Mouse (Mus musculus) left cerebral cortex, postnatal 4 days (tissue): ENCODE data around the gene Pmepa1. TPM values are rescaled to one million over a fixed set of nuclear protein-coding genes. Genes with fewer than 3 reads are reported as not detected.

Experiments used
- DNase-seq: peaks from one replicate; pipeline ENCODE4 v3.0.0-alpha.2; 2022
- intact Hi-C: fragments of 180-260 bp; cut with DNase I; formaldehyde crosslinking; loops from one replicate; pipeline ENCODE4 v1.15.1; 2025
- total RNA-seq, 2 experiments: library from RNA; stranded (reverse); gene quantifications; 2 replicates each; pipeline ENCODE4 v1.2.3; 2021

The Pmepa1 gene
- total RNA-seq, 2 experiments from 2014 or later, result 32.7 to 45.3 TPM

GRCm38 (mm10) chr2:173278846-173279580 is 2.7 kb upstream of the Pmepa1 start:
- DNase-seq, result peak; percentile 22
- intact Hi-C loops, result no loop called here

- intact Hi-C loops, result no loop called here
- DNase-seq, result peak; percentile 28
Observed at GRCm38 (mm10) chr2:173276859-173277258, 526 bp upstream of the Pmepa1 start.

DNA sequence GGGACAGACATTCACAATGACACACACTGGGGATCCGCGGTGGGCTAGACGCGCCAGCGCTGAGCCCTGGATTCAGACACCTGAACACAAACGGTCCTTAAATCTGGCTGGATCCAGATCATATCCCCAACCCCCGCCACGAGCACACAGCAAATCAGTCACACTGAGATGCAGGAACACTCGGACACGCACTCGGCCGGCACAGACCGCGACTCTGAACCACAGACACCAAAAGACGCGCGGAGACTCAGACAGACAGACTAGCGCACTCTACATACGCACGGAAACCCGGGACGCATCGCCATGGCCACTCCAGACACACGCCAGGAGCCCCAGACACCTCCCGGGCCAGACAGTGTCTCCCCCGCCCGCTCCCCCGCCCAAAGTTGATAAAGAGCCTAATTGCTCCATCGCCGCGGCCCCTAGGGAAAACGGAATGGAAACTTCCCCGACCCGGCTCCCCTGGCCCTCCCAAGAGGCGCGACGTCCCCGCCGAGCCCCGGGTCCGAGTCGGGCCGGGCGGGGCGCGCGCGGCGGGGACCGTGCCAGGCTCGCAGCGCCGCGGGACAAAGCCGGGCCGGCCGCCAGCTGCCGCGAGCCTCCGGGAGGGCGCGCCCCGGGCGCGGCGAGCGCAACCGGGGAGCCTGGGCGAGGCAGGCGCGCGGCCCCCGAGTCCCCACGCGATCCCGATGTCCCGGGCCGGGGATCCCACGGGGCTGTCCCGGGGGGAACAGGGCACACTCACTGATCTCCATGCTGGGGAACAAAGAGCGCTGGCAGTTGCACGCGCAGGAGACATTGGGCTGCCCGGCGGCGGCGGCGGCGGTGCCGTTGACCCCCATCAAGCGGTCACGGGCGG is 761 bp downstream of the Pmepa1 start:
- intact Hi-C loops, result no loop called here
- DNase-seq, result peak; percentile 54

DNA sequence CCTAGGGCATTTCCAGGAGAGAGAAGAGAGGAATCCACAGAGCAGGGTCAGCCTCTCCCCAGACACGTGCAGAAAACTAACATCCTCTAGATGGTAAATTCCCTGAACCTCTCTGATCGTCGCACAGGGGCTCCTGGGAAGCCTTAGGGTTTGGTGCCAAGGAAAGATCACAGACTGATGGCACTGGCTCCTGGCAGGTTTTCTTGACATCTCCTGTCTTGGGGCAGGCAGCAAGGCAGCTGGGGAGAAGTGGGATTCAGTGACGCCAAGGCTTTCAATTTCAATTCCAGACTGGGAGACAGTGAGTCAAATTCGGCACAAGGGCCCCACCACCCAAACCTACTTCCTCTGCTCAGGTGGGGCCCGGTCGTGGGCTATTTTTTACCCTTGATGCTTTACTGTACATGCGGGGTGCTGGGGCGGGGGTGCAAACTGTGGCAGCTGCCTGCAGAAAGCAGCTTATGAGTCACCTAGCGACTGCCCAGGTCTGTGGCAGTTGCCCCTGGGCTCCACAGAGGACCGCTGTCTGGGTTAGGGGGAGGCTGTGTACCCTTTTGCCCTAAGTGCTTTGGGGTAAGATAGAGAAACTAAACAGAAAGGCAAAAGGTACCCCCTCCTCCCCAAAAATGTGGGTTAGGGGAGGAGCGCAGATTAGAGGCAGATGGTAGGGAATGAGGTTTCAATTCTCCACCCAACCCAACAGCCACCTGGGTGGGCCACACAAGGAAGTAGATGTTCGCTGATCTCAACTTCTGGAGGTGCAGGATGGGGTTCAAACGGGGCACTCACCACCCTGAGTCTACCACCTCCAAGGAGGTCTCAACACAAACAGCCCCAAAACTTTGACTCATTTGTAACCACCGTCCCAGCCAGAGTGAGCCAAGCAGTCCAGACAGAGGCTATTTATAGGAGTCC is 1.6 kb downstream of the Pmepa1 start:
- DNase-seq, result no peak
- intact Hi-C loops, result no loop called here

GRCm38 (mm10) chr2:173273885-173274284 is 2.4 kb downstream of the Pmepa1 start:
- no peak for DNase-seq
- intact Hi-C loops, result no loop called here

DNA sequence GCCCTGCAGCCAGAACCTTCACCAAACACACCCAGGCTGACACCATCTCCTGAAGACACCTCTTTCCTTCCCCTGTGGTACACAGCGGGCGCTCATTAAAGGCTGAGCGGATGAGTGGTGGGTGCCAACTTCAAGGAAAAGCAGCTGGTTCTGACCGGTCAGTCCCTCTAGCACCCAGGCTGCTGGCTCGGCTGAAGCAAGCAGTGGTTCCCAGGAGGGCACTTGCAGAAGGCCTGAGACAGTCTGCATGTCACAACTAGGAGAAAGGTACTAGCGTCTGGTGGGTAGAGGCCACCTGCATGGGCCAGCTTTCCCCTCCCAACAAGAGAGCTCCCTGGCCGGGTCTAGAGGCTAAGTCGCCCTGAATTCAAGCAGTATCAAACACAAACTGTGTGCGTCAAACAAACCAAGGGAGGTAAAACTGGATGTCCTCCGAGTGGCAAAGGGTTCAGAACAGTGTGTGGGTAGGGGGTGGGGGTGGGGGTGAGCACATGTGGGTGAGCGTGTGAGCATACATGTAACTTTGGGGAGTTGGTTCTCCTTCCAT is 3.9 kb downstream of the Pmepa1 start:
- no peak for DNase-seq
- intact Hi-C loops, result no loop called here

- intact Hi-C loops, result no loop called here
- DNase-seq, result no peak
Observed at GRCm38 (mm10) chr2:173271541-173271940, 4.8 kb downstream of the Pmepa1 start.

GRCm38 (mm10) chr2:173270601-173271248 is 5.6 kb downstream of the Pmepa1 start:
- no peak for DNase-seq
- intact Hi-C loops, result no loop called here

DNA sequence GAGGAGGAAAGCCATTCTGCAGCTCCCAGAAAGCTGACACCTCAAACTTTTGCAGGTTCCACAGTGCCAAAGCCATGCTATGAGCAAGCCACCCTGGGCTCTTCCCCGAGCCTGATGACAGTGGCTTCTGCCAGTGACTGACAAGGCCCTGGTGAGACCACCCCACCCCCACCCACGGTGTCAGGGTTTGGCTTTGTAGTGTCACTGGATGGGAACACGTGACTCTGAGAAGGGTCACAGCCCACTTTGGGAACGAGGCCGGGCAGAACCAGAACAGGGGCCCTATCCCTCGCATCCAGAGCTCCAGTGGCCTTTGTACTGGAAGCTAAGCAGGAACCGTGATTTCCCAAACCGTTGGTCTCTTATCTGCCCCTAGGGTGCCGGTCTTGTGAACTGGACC is 6.1 kb downstream of the Pmepa1 start:
- intact Hi-C loops, result no loop called here
- DNase-seq, result no peak

DNA sequence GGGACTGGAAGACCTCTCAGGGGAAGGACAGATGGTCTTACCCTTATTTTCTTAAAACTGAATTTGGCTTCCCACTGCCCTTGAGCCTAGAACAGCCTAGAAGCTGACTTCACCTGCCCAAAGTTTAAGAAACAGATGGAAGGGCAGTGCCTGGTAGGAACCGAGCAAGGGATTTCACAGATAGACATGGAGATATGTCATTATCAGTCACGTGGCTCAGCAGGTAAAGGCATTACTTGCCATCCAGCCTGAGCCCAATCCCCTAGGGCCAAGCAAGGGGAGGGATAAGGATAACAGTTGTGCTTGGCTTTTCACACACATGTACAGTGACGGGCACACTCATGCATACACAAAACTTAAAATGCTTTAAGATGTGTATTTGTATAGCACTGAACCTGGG is 8.8 kb downstream of the Pmepa1 start:
- no peak for DNase-seq
- intact Hi-C loops, result no loop called here

- intact Hi-C loops, result no loop called here
- no peak for DNase-seq
Observed at GRCm38 (mm10) chr2:173266349-173267112, 9.8 kb downstream of the Pmepa1 start.

DNA sequence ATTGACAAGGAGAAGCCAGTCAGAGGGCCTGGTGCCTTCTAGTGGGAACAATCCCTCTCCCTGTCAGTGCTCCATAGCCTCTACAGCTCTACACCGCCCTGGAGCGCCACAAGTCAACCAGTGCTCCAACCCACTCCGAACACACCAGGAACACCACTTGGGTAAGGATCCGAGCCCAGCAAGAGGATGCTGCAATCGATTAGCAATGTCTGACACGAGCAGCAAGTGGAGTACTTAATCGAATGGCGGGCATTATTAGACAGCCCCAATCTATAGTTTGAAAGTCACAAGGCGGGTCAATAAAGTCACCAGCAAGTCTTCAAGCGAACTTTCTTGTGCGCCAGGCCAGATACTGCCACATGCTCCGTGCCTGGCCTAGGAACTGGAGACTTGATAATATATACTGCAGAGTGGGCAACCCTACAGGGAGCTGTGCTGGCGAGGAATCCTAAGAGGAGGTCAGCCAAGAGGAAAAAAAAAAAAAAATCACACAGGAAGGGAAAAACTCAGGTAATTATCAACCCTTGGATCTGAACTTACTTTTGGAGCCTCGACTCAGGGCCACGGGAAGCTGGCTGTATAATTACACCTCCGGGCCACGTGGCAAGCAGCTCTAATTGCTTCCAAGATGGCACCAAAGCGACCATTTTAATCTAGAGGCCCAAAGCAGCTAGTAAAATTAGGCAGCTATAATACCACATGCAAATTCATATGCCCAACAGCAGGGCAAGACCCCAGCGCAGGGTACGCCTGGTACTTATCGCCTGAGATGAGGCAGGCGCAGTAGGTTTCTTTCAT is 10.7 kb downstream of the Pmepa1 start:
- DNase-seq, result no peak
- intact Hi-C loops, result no loop called here

GRCm38 (mm10) chr2:173264467-173265128 is 11.7 kb downstream of the Pmepa1 start:
- intact Hi-C loops, result no loop called here
- DNase-seq, result peak; percentile 82

GRCm38 (mm10) chr2:173263636-173264330 is 12.6 kb downstream of the Pmepa1 start:
- intact Hi-C loops, result no loop called here
- no peak for DNase-seq

GRCm38 (mm10) chr2:173261497-173261896 is 14.8 kb downstream of the Pmepa1 start:
- intact Hi-C loops, result no loop called here
- peak; percentile 84 for DNase-seq

- DNase-seq, result no peak
- intact Hi-C loops, result no loop called here
Observed at GRCm38 (mm10) chr2:173258459-173259091, 17.8 kb downstream of the Pmepa1 start.

DNA sequence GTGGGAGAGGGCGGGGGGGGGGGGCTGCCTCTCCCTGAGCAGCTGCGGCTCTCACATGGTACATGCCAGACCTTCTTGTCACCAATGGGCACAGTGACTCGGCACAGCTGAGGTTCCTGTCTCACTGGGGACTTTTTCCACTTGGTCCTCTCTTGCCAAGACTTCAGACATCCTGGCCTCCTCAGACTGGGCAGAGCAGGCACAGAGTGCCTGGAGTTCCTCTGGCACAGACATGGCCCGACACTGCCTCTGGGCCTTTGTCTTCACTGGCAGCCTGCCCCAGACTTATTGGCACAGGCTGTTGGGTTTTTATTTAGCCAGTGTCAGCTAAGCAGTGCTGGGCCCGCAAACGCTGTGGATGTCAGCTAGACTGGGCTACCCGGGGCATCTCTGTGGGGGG is 18.7 kb downstream of the Pmepa1 start:
- peak; percentile 97 for DNase-seq
- intact Hi-C loops, result no loop called here
